Mouse (Mus musculus): ENCODE results near the gene Trpv2. TPM values are rescaled to one million over a fixed set of nuclear protein-coding genes. Genes with fewer than 3 reads are reported as not detected.

The Trpv2 gene
- polyA plus RNA-seq, 1 experiment = 52.6 TPM

- DNase-seq (ENCODE audit: low spot score) = peak; percentile 45
Measured at GRCm38 (mm10) chr11:62558961-62559646, 15.2 kb upstream of the Trpv2 start.

- no peak for DNase-seq (ENCODE audit: low spot score)
Measured at GRCm38 (mm10) chr11:62560463-62561016, 13.7 kb upstream of the Trpv2 start.

- no peak for DNase-seq (ENCODE audit: low spot score)
Measured at GRCm38 (mm10) chr11:62563590-62563989, 10.7 kb upstream of the Trpv2 start.

GRCm38 (mm10) chr11:62565747-62566146 is 8.5 kb upstream of the Trpv2 start:
- DNase-seq (ENCODE audit: low spot score) = no peak

- DNase-seq (ENCODE audit: low spot score) = no peak
Measured at GRCm38 (mm10) chr11:62566211-62566610, 8.1 kb upstream of the Trpv2 start.

GRCm38 (mm10) chr11:62568300-62568699 is 6.0 kb upstream of the Trpv2 start:
- DNase-seq (ENCODE audit: low spot score) = no peak

- DNase-seq (ENCODE audit: low spot score) = no peak
Measured at GRCm38 (mm10) chr11:62574703-62575085, 408 bp downstream of the Trpv2 start.

- peak; percentile 70 for DNase-seq (ENCODE audit: low spot score)
Measured at GRCm38 (mm10) chr11:62575297-62575658, 992 bp downstream of the Trpv2 start.

GRCm38 (mm10) chr11:62575659-62576438 is 1.6 kb downstream of the Trpv2 start:
- no peak for DNase-seq (ENCODE audit: low spot score)

- no peak for DNase-seq (ENCODE audit: low spot score)
Measured at GRCm38 (mm10) chr11:62576530-62577152, 2.4 kb downstream of the Trpv2 start.

- no peak for DNase-seq (ENCODE audit: low spot score)
Measured at GRCm38 (mm10) chr11:62583031-62583430, 8.7 kb downstream of the Trpv2 start.

- no peak for DNase-seq (ENCODE audit: low spot score)
Measured at GRCm38 (mm10) chr11:62584671-62585206, 10.5 kb downstream of the Trpv2 start.

GRCm38 (mm10) chr11:62587034-62587433 is 12.7 kb downstream of the Trpv2 start:
- no peak for DNase-seq (ENCODE audit: low spot score)

GRCm38 (mm10) chr11:62589391-62589790 is 15.1 kb downstream of the Trpv2 start:
- no peak for DNase-seq (ENCODE audit: low spot score)

GRCm38 (mm10) chr11:62591026-62591425 is 16.7 kb downstream of the Trpv2 start:
- no peak for DNase-seq (ENCODE audit: low spot score)

- DNase-seq (ENCODE audit: low spot score) = no peak
Measured at GRCm38 (mm10) chr11:62591904-62592575, 17.8 kb downstream of the Trpv2 start.

- DNase-seq (ENCODE audit: low spot score) = no peak
Measured at GRCm38 (mm10) chr11:62598571-62598970, 24.3 kb downstream of the Trpv2 start.

GRCm38 (mm10) chr11:62601732-62602618 is 27.7 kb downstream of the Trpv2 start:
- no peak for DNase-seq (ENCODE audit: low spot score)

- peak; percentile 93 for DNase-seq (ENCODE audit: low spot score)
Measured at GRCm38 (mm10) chr11:62602619-62603311, 28.5 kb downstream of the Trpv2 start.
